Mouse (Mus musculus) olfactory bulb, adult 2 months (tissue): Measurements from ENCODE around the gene Mrps6. TPM values are rescaled to one million over a fixed set of nuclear protein-coding genes. Genes with fewer than 3 reads are reported as not detected.

Source experiments
- H3K27ac ChIP-seq: fragments of 200-500 bp; 2 replicates; pipeline ENCODE4 v1.5.1; 2012; ENCODE audit warnings: low read depth, low read length; ENCODE audit not compliant: insufficient read depth
- H3K4me1 ChIP-seq: fragments of 200-500 bp; 2 replicates; pipeline ENCODE4 v1.6.1; 2012; ENCODE audit warnings: low read length; ENCODE audit not compliant: control insufficient read depth, insufficient read depth
- H3K4me3 ChIP-seq: fragments of 200-500 bp; 2 replicates; pipeline ENCODE4 v1.5.1; 2012; ENCODE audit warnings: mild to moderate bottlenecking, low read depth, low read length, moderate library complexity; ENCODE audit not compliant: insufficient read depth
- CTCF ChIP-seq: fragments of 200-500 bp; IDR thresholded peaks from 2 replicates; pipeline ENCODE4 v1.5.1; 2012; ENCODE audit warnings: low read depth, mild to moderate bottlenecking, low read length, moderate library complexity; ENCODE audit not compliant: insufficient read depth
- POLR2A ChIP-seq: fragments of 200-500 bp; IDR thresholded peaks from 2 replicates; pipeline ENCODE4 v1.6.1; 2012; ENCODE audit warnings: mild to moderate bottlenecking, low read depth, low read length, moderate library complexity; ENCODE audit not compliant: insufficient read depth
- WGBS: fragments of 180-500 bp; shearing (Covaris S2); methylation state at CpG from one replicate; pipeline ENCODE4 v1.1.7; 2018; 5-methylcytosine and 5-hydroxymethylcytosine counted together
- polyA plus RNA-seq: library from polyadenylated mRNA; stranded (reverse); fragments of >200 nt; gene quantifications from 2 replicates; pipeline ENCODE4 v1.2.4, GENCODE M21; 2012; ENCODE audit warnings: low replicate concordance; ENCODE audit not compliant: missing spikeins, insufficient read depth, insufficient read length

Gene Mrps6
- polyA plus RNA-seq, 1 experiment: not detected

DNA sequence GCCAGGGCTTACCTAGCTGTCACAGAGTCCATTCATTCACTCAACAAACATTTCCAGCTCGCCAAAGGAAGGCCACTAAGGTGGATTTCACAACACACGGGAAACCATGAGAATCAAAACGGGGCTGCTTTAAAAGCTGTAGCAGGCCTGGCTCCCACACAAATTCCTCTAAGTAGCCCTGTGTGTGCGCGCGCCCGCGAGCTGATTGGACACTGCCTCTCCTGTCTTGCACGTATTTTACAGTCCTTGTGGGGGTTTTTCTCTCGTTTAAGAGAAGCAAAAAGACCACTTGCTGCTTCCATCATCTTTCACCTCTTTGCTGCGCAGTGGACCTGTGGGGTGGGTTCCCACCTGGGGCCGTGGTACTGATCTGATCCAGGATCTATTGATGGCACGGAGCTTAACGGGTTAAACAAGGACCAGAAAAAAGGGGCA, 100.0 kb downstream of the Mrps6 start:
- TF ChIP-seq CTCF (no peak), POLR2A (no peak)

GRCm38 (mm10) chr16:92158461-92159091, 100.5 kb downstream of the Mrps6 start:
- WGBS: 3% methylated on average over 30 of the region's 30 CpGs
- Histone ChIP-seq H3K4me1 (peaks cover 11% of the 10 kb centered on the region), H3K27ac (peak overlapping the region; percentile 75), H3K4me3 (peak overlapping the region; percentile 59)
- TF ChIP-seq POLR2A (no peak), CTCF (no peak)

More for the DNA sequence above, 100.0 kb downstream of the Mrps6 start:
- WGBS: 3% methylated on average over 14 of the region's 14 CpGs
- H3K27ac ChIP-seq: peak overlapping the region; percentile 65; the same call in 1 of the 2 replicates
- H3K4me1 ChIP-seq: peaks cover 11% of the 10 kb centered on the region
- peak overlapping the region; percentile 59 for H3K4me3 ChIP-seq

- 50% methylated on average over 6 of the region's 6 CpGs for WGBS
- Histone ChIP-seq H3K27ac (peak overlapping the region; percentile 75), H3K4me1 (peaks cover 11% of the 10 kb centered on the region), H3K4me3 (peak overlapping the region; percentile 59; the same call in 1 of the 2 replicates)
- TF ChIP-seq CTCF: no peak
- TF ChIP-seq POLR2A: no peak
Observed at GRCm38 (mm10) chr16:92159114-92159513, 101.0 kb downstream of the Mrps6 start.

Other genes starting within 250 kb of the Mrps6 start
- not detected in 2 replicates for gene Gm49711, start within 50 bp of the Mrps6 start, polyA plus RNA-seq
- not detected in 2 replicates for gene Slc5a3, start 52 bp downstream of the Mrps6 start, polyA plus RNA-seq
- not detected in 2 replicates for gene Kcne2, start 234.1 kb downstream of the Mrps6 start, polyA plus RNA-seq
- not detected in 2 replicates for gene Smim11, start 243.0 kb downstream of the Mrps6 start, polyA plus RNA-seq